Mouse (Mus musculus) ZHBTc4 (cell line): Measurements from ENCODE around the gene Zfp398.

Experiments used
- DNase-seq: peaks from one replicate; pipeline ENCODE4 v3.0.0-alpha.2; 2011; ENCODE audit warnings: low read depth, low spot score

Gene Zfp398

GRCm38 (mm10) chr6:47899416-47899815 lies 64.0 kb downstream of the Zfp398 start:
- DNase-seq = no peak

DNA sequence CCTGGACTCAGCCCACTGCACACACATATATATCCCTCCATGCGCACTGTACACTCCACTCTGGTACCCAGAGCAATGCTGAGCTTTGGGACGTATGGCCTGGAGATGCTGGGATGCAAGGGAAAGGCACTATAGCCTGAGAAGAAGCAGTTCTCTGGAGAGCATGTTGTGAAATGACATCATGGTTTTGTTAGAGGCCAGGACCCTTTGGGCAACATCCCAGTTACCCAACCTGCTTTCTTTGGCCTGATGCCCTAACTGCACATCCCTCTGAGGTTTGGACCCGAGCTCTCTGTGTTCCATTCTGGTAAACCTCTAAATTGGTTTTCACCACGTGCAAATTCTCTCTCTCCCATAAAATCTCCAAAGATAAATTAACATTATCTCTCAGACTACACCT lies 68.1 kb downstream of the Zfp398 start:
- no peak for DNase-seq

DNA sequence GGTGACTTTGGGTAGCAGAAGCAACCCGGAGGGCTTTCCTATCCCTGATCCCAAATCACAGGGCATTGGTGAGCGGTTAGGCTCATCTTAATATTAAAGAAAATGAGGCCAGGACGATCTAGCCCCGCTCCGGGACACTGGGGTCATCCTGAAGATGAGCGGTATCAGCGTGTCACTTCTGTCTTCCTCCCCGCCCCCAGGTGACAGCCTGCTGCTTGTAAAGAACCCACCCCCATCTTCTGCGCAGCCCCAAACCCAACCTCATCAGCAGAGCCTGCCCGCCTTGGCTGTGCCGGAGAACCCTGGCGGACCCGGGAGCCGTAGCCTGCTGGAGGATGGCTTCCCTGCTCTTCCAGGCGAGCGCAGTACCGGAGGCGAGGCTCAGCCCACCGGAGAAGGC lies 68.9 kb downstream of the Zfp398 start:
- peak; percentile 77 for DNase-seq

GRCm38 (mm10) chr6:47904917-47905695 lies 69.6 kb downstream of the Zfp398 start:
- DNase-seq = peak; percentile 80

GRCm38 (mm10) chr6:47906326-47906725 lies 70.9 kb downstream of the Zfp398 start:
- no peak for DNase-seq

DNA sequence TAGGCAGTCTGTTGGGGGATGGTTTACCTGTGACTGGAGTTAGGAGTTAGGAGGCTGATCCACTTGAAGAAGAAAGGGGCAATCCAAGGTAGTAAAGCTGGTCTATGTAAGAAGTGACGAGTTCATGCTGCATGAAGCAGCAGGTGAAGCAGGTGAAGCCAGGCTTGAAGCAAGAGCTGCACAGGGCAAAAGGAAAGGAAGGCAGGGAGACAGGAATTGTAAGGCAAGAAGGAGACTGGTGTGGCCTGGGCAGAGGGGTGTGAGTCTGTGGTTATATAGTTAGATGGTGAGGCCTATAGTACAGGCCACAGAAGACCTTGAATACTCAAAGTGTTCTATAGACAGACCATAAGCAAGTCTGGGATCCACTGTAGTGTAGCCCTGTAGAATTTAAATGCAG lies 73.5 kb downstream of the Zfp398 start:
- DNase-seq = no peak

DNA sequence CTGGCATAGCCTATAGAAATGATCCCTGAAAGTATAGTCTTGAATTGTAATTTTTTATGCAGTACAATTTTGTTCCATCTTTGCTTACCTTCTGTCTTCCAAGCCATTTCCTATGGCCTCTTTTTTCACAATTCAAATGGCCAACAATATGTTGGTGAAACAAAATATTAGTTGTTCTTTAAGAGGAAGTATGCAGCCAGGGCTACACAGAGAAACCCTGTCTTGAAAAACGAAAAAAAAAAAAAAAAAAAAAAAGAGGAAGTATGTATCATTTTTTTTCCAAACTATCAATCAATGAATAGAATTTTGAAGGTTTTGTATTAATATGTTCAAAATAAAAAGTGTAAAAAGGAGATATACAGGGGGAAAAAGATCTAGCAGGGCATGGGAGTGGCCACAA lies 76.2 kb downstream of the Zfp398 start:
- no peak for DNase-seq

- DNase-seq = no peak
These were observed 77.5 kb downstream of the Zfp398 start for GRCm38 (mm10) chr6:47912991-47913390.

DNA sequence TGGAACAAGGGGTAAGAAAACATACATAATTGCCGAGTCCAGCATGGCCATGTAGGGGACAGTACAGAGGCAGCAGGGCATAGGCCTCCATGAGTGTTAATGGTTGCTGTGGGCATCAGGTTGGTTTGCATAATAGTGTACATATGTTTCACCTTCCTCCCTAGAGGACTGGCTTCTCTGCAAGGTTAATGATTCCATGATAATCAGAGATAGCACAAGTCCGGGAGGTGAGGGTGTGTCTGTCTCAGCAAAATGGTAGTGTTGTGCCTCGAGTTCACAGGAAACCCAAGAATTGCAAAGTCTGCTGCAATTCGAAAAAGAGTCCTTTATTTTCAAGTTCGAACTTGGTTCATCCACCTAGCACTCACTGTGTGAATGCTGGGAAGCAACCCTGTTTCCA lies 81.6 kb downstream of the Zfp398 start:
- no peak for DNase-seq

DNA sequence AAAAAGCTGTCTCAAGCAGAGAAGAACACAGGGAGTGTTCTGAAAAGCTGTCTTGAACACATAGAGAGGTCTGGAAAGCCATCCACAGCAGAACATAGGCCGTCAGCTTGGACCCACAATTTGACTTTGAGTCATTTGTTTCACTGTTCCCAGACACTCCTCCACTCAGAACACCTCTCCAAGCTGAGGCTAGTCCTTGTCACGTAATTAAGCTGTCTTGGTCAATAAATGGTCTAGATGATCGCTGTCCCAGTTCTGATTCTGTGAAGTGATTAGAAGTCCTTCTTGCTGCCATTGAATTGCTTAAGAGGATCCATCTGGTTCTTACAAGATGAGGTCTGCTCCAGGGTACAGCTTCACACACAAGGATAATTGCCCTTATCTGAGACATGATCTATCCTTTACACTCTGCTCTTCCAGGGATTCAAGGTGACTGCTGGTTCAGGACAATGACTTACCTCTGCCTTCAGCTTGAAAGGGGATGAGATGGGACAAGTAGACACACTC lies 83.4 kb downstream of the Zfp398 start:
- peak; percentile 47 for DNase-seq

- DNase-seq = no peak
These were observed 84.4 kb downstream of the Zfp398 start for GRCm38 (mm10) chr6:47919646-47920446.

DNA sequence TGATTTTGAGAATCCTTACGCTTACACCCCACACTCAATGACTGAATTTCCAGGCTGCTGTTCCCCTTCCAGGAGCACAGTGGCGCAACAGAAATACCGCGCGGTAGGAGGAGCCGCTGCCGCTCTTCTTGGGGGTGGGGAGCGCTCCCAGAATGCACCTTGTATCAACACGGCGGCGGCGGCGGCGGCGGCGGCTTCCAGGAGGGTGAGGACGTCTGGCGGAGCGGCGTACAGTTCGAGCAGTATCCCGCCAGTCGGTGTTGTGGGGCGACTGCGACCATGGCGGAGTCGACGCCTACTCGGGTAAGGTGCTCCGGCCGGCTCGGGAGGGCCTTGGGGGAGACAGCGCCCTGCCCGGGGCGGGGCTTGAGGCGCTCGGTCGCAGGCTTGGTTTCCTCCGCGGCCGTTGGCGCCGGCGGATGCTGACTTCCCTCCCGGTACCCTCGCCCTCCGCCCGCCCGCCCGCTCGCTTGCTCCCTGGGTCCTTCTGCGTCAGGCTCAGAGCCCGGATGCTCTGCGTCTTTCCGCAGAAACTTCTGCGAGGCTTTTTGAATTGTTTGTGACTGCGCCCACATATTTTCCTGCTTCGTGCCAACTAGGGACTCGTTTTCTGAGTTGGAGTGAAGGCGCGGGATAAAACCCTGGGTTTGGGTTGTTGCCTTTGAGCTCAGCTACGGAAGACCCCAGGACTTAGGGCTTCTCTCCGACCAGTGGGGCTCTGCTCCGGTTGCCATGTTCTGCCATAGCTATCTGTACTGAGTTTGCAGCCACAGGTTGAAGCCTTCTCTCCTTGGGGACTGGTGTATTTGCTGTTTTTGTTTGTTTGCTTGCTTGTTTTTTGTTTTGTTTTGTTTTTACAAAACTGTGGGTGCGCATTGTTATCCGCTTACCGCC lies 85.2 kb downstream of the Zfp398 start, which contains the start of gene Zfp212:
TSS of gene Zfp212 (plus strand) at position 30 of the 894 bp plus-strand sequence.
- DNase-seq = peak; percentile 96
